Mouse (Mus musculus) cortical plate, adult 2 months (tissue): ENCODE data around the gene Galnt17.

Experiments
- CTCF ChIP-seq: fragments of 200-500 bp; IDR thresholded peaks from 2 replicates; pipeline ENCODE4 v1.5.1; 2011; ENCODE audit warnings: mild to moderate bottlenecking, control low read depth, low read length; ENCODE audit not compliant: insufficient read depth; ENCODE audit errors: extremely low read depth
- POLR2A ChIP-seq: fragments of 200-500 bp; IDR thresholded peaks from 2 replicates; pipeline ENCODE4 v1.6.1; 2011; ENCODE audit warnings: mild to moderate bottlenecking, low read length, control low read depth; ENCODE audit not compliant: insufficient read depth; ENCODE audit errors: extremely low read depth

DNA sequence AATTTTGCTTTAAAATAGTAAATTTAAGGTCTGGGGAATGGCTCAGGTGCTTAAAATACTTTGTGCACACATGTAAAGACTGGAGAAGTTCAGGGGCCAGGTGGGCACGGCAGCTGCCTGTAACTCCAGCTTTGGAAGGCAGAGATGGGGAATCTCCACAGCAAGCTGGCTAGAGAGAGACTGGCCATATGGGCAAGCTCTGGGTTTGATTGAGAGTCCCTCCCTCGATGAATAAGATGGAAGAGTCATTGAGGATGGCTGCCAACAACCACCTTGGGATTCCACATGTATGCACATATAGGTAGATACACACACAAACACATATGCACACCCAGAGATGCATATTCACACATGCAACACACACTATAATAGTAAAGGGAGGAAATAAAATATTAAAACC, 42.0 kb downstream of the Galnt17 start:
- no peak for TF ChIP-seq CTCF
- TF ChIP-seq POLR2A: no peak
